Mouse (Mus musculus) adrenal gland, adult 2 months (tissue): ENCODE results near the gene Egln1. TPM values are rescaled to one million over a fixed set of nuclear protein-coding genes. Genes with fewer than 3 reads are reported as not detected.

Experiments
- DNase-seq: peaks from one replicate; pipeline ENCODE4 v3.0.0; 2021
- long read RNA-seq: library from polyadenylated mRNA; stranded (forward); transcript quantifications from one replicate; pipeline ENCODE4 v2.0.0, GENCODE M21; 2021
- polyA plus RNA-seq: library from polyadenylated mRNA; depleted of rRNA; stranded (reverse); fragments of >200 nt; gene quantifications from 2 replicates; pipeline ENCODE4 v1.2.3, GENCODE M21; 2012; rRNA removed
- total RNA-seq, 2 experiments: library from RNA; stranded (reverse); gene quantifications; 2 replicates each; pipeline ENCODE4 v1.2.3; 2021

Gene Egln1
- 10 to 100 TPM; 56.1 to 68.0 TPM for total RNA-seq
- 25.3 and 32.7 TPM in 2 replicates for polyA plus RNA-seq
- long read RNA-seq, transcript Egln1-201 (5 exons, 3,594 nt) = major isoform, 152 of 169 reads
- long read RNA-seq, partial matches to known transcripts = 1 of 169 reads
- long read RNA-seq, other reads (novel, unspliced or antisense) = 16 of 169 reads

DNA sequence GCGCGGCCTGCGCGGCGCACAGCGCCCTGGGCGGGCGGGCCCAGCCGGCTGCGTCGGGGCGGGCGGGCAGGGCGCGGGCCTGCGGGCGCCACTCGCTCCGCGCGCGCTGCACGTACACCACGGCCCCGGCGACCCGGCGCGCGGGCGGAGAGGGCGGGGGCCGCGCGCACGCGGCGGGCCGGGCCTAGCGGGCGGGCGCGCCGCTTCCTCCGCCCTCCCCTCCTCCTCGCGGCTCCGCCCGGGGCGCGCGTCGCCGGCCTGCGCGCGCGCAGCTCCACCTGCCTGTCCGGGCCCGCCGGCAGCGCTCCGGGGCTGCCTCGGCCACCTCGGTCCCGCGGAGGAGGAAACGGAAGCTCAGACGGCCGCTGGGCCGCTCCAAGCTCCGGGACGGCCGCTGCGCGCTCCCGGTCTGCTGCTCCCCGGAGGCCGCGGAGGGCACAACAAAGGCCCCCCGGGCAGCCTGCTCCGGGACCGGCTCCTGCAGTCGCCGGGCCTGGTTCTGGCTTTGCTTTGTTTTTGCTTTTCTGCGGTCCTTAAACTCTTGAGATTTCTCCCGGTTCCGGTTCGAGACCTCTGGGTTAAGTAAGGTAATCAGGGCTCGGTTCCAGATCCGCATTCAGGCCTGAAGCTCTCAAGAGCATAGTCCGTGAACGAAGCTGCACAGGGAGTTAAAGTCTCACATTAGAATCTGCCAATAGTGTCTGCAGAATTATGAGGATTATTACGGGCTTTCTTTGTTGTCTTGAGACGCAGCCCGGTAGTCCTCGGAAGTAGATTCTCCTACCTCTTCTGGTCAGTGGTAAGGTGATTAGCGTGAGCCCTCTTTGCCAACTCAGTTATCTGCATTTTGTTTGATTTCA lies at the start of gene Egln1:
TSS of gene Egln1 (minus strand) at position 116 of the 860 bp plus-strand sequence.
- DNase-seq = peak; percentile 93

DNA sequence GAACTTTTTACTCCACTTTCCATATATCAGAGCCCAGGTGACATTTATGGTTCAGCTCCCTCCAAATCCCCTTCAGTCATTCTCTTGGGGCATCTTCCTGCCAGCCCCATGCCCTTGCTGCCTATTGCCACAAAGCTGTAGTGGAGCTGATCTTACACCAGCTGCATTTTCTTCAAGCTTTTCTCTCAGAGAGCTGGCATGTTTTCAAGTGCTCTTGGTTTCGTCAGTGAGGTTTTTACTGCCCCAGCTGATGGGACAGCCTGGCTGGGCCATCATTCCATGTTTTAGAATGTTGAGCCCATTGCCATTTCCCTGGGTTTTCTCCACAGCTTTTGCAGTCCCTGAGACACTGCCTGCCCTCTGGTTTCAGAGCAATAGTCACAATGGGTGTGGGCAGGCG lies 46.7 kb upstream of the Egln1 start:
- no peak for DNase-seq

DNA sequence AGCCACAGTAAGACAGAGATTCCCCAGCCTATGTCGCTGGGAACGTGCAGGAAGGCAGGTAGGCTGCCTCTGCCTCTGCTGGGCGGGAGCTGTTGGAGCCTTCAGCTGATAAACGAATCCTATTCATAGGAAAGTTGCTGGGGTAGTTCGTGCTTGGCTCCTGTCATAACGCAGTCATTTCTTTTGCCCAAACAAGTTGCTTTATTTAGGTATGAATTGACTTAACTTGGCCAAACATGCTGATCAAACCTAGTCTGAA lies 42.5 kb upstream of the Egln1 start:
- no peak for DNase-seq

DNA sequence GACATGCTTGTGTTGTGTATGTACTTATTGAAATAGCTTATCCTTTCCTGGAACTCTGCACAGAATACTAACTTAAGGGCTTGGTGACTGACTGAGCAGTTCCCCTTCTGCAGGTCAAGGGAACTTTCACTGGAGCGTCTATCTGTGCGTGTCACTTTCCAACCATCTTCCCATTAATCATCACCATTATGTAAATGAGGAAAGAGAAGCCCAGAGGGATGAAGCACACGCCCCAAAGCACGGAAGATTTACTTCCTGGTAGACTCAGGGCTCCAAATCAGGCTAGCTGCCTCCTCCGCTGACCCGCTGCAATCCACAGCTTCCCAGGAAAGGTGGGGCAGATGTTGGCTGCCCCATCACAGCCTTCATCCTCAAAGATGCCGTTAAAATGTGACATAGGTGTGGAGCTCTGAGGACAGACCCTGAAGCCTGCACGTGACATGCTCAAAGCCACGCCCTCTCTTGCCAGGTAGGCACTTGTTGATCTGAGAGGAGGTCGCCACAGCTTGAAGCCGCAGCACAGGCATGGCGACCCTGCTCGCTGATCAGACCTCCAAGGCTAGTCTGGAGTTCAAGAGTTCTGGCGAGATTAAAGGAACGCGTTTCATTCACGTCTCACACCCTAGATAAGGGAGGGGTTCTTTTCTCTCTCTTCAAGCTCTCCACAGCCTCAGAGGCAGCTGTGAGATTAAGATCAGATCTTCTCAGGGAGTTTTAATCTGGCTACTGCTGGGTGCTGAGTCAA lies 42.0 kb upstream of the Egln1 start:
- no peak for DNase-seq

DNA sequence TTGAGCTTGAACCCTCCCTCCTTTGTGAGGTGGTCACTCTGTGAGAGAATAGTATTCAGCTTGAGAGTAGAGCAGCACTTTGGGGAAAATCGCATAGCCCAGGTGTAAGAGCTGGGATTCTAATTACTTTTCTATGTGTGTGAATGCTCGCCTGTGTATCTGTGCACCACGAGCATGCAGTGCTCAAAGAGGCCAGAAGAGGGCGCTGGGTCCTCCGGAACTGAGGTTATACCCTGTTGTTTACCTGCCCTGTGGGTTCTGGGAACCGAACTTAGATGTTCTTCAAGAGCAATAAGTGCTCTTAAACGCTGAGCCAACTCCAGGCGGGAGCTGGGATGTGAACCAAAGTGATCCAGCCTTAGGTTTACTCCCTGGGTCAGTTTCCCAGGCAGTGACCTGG lies 31.7 kb upstream of the Egln1 start:
- DNase-seq = no peak

DNA sequence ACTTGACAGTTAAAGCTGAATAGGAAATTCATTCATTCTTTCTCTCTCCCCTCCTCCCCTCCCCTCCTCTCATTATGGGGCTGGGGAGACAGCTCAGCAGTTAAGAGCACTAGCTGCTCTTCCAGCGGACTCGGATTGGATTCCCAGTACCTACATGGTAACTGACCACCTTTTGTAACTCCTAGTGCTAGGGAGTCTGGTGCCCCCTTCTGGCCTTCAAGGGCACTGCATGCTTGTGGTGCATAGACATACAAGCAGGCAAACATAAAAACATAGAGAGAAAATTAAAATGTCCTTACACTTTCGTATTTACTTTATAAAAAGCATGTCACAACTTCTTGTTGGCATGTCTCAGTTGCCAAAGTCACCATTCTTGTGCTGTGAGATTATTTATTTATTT lies 30.9 kb upstream of the Egln1 start:
- no peak for DNase-seq

DNA sequence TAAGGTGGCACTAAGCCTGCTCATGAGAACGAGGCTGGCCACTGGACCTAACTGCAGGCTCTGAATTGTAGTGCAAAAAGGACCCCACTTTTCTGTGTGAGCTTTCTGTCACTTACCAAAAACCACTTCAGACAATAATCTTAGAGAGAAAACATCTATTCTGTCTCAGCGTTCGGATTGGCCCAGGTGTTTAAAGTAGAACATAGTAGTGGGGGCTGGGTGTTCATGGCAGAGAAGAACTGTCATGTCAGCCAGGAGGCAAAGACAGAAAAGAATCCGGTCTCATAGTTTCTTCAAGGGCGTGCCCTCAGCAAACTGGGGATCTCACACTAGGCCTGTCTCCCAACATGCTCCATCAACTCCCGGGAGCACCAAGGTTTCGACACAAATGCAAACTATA lies 28.9 kb upstream of the Egln1 start:
- no peak for DNase-seq

DNA sequence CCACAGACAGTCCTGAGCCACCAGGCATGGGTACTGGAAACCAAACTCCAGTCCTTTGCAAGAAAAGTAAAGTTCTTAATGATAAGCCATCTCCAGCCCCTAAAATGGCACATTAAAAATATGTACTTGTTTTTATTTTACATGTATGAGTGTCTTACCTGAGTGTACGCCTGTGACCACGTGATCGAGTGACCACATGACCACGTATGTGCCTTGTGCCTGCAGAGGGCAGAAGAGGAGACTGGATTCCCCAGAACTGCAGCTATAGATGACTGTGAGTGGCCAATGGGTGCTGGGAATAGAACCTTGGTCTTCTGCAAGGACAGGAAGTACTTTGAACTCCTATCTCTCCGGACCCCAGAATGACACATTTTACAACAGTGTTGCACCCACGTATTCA lies 27.1 kb upstream of the Egln1 start:
- DNase-seq = no peak

DNA sequence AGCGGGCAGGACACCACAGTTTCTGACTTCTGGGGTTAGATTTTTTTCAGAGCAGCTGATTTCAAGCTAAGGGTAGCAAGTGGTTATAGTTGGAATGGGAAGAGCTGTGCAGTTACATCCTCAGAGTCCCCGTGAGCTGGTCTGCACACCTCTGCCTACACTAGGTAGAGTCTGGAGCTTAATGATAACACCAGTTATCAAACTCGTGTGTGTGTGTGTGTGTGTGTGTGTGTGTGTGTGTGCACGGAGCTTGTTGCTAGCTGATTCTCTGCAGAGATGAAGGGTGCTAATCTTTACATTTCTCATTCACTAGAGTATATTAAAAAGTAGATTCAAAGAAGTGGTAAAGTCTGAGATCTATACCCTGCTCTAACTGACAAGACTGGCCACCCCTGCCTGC lies 25.1 kb upstream of the Egln1 start:
- no peak for DNase-seq

DNA sequence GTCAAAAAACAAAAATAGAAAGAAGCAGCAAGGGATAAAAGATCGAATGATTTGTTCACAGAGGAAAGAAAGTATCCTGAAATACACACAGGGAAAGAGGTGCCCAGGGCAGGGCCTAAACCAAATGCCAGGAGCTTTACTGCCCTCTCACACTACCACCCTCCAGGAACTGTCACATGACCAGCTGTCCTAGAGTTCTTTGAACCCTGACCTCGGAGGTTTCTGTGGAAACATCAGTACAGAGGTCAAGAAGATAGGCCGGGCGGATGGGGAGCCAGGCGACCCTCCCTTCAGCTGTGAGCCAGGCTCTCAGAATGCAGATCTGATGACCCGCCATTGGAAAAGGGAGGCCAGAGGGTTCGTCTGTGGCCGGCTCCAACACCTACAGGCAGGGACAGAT lies 24.1 kb upstream of the Egln1 start:
- DNase-seq = no peak

DNA sequence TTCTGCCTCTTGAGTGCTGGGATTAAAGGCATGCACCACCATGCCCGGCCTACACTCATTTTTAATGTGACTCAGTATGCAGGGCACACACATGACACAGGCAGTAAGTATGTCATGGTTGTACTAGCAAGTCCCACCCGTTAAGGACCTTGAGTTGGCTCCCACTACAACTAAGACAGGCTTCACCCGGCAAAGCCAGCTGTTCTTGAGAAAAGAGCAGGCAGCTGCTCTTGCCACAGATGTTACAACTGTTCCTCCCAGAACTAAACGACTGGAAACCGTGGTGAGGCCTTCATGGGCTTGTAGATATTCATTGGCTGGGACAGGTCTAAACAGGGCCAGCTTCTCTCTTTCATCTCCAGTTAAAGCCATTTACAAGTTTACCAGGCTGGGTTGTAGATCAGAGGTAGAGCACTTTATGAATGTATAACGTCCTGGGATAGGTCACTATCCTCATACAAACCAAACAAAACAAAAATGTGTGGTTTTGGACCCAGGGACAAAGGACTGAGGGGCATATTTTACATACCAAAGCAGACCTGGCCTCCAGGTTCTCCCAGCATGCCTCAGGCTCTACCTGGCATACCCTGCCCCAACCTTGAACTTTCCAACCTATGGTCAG lies 21.3 kb upstream of the Egln1 start:
- peak; percentile 25 for DNase-seq

DNA sequence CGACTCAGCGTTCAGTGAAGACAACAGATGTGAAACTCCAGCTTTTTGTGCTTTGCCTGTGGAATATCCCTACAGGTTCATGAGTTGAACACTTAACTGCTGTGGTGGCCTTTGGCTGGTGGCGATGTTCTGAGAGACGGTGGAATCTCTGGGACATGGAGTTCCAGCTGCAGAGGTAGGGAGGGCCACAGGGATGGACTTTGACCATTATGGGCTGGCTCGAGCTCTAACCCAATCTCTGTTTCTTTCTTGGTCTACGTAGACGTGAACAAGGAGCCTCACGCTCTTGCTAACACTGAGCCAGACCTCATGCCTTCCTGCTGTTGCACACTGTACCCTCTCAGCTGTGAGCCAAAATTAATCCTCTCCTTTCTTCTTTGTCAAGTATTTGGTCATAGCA lies 15.8 kb upstream of the Egln1 start:
- no peak for DNase-seq

DNA sequence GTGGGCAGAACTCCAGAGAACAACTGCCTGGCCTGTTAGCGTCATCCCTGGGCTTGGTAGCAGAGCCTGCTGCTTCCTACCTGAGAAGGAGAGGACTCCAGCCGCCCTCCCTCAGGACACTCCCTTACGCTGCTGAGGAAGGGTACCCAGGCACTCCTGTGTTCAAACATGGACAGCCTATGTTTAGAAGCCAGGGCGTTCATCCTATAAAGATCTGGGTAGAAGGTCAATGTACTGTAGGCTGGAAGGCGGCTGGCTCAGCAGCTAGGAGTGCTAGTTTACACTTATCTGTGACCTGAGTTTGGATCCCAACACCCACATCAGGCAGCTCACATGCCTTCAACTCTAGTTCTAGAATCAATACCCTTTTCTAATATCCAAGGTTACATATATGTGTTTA lies 14.1 kb upstream of the Egln1 start:
- DNase-seq = no peak

DNA sequence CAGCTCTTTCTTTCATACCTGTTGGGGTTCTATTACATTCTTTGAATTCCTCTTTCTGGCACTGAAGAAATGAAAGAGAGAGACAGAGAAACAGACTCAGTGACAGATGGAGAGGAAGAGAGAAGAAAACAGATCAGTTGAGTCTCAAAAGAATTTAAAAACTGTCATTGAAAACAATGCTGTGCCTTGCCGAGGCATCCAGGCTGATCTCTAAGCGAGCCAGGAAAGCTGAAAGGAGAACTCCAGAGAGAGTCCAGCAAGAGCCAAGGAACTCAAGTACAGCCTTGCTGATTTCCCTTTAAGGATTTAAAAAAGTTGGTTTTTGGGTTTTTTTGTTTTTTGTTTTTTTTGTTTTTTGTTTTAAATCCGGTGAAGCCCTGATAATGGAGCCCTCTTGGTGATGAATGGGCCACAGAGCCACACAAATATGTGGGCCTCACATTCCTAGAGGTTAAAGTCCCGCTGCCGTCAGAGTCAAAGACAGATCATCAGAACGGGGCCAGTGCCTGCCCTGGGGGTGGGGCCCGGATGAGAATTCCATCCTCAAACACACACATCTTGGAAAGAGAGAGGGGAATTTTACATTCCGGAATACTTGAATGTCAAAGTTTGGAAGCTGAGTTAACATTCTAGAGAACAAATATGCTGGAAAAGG lies 11.2 kb upstream of the Egln1 start:
- DNase-seq = peak; percentile 34

DNA sequence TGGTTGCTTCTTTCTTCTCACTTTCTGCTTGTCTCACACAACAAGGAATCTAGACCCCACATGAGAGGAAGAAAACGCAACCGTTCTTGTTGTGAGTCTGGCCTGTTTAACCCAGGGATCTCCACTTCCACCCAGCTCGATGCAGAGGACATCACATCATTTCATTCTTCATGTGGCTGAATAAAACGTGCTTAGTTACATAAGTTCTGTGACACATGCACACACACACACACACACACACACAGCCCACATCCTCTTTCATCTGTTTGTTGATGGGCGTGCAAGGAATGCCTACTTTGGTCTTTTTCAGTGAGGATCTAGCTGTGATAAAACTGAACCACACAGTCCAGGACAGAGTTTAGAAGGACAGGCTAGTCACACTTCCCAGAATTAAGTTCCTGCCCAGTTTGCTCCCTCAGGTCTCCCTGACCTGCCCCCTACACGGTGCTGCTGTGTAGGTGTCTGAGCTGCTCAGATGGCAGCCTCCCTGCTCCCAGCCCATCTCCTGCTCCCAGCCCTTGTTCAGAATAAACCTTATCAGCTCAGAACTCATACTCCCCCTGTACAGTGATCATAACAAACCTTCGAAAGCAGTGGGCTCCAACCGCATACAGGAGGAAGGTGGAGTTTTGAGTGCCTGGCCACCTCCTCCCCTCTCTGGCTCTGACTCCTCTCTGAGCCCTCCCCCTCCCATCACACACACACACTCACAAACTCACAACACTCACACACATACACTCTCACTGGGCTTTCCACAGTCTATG lies 10.5 kb upstream of the Egln1 start:
- no peak for DNase-seq

DNA sequence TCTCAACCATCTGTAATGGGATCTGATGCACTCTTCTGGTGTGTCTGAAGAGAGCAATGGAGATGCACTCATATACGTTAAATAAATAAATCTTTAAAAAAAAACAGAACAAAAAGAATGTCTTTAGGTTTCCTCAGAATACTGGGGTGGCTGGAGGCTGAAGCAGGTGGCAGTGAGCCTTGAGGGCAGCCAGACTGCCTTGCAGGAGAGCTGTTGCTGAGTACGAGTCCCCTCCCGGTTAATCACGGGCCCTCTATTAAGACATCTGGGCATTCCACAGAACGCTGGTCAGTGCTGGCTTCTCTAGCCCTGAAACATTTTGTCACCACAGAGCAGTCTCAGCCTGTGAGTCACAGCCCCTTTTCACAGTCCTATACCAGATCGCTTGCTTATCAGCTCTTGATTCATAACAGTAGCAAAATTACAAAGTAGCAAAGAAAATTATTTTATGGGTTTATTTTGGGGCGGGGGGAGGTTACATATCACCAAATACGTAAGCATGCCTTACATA lies 5.5 kb upstream of the Egln1 start:
- peak; percentile 65 for DNase-seq

DNA sequence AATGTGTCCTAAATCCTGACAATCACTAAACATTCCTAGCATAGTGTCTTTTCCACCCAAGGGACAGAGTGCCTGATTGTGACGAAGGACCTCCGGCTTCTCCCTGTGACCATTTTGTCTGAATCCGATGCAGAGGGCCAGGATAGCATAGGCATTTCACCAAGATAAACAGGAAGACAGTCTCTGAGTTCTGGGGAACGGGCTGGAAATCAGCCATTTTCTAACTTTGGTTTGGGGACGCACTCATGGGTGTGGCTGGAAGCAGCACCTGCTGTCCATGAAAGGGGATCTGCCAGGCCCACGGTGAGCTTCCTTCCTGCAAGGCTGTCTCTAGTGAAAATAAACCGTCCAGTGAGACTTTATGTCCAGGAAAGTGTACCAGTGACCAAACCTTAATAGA lies 4.1 kb upstream of the Egln1 start:
- DNase-seq = no peak

DNA sequence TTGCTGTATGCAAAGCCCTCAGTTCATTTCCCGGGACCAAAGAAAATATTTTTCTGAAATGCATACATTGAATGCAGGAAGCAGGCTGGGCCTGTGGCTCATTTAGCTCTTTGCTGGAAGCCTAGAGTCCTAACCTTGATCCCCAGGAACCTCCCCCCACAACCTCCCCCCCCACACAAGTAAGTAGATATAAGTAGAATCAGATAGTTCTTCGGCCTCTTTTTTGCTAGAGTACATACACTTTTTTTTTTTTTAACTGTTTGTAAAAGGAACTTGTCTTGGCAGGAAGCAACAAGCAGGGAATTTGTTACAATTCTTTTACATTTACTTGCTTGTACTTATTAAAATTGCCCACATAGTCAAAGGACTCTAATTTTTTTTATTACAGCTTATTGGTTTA lies 1.7 kb upstream of the Egln1 start:
- DNase-seq = no peak

DNA sequence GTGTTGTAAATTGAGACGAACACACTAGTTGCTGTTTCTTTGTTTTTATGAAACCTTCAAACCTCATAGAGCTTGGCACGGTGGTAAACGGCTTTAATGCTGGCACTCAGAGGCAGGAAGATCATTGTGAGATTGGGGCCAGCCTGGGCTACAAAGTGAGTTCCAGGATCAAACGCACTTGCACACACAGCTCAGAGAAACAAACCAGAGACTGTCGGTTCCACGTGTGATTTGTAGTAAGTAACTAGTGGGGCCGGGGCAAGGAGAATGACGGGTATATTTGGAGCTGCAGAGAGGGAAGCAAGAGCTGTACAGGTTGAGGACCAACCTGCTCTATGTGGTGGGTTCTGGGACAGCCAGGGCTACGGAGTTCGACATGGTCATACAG lies 939 bp upstream of the Egln1 start:
- DNase-seq = no peak

DNA sequence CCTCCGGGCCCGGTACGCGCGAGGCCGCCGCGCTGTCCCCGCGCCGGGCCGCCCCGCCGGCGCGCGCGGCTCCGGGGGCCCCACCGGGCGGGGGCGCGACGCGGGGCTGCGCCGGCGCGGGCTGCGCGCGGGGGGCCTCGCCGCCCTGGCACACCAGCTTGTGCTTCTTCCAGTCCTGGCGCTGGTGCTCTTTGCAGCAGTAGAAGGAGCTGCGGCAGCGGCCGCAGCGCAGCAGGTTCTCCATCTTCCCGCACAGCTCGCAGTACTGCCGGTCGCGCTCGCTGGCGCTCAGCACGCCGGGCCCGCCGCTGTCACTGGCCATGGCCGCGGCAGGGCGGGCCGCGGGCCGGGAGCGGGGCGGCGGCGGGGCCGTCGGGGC lies 402 bp downstream of the Egln1 start:
- peak; percentile 46 for DNase-seq

DNA sequence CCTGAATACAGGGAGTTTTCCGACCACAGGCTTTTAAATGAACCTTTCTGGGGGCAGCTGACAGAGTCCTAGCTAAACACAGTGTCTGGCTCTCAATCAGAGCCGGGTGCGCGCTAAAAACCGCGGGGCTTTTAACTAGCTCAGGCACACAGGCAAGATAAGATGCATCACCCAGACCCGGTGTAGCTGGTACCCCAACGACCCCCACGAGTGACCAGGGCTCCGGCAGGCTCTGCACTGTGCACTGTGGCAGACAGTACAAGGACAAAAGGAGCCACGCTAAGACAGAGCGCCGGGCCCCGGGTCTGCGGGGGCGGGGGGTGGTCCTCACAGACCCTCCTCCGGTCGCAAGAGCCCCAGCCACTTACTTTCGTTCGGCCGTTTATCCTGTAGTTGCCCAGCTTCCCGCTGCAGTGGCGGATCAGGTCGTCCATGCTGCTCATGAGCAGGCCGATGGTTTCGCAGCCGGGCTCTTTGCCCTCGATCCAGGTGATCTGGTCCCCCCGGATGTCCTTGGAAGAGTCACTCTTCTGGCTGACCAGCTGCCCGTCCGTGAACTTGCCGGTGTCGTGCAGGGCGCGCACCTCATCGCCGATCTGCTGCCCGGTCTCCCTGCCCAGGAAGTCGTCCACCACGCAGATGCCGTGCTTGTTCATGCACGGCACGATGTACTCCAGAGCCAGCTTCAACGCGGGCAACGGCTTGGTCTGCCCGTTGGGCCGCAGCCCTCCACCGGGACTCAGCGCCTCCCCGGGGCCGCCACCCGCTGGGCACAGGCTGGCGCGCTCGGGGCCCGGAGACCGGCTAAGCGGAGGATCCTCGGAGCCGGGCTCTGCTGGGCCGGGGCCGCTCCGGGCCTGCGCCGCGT lies 1.0 kb downstream of the Egln1 start:
- peak; percentile 76 for DNase-seq
